Comparison of ENCODE assay signal across 8 mouse cellular contexts in genomic region chr1:179546551-179546917, GRCm38 (mm10). TPM values are rescaled to one million over a fixed set of nuclear protein-coding genes. Genes with fewer than 3 reads are reported as not detected.
DNase-seq lines count a peak whose midpoint lies in the region; ATAC-seq lines count a peak whose summit lies in the region.

No protein-coding gene starts in this region.

- H3K4me2 ChIP-seq in lung, embryonic 15.5 days, result peak overlapping the region; percentile 67
- H3K4me2 ChIP-seq in hindbrain, embryonic 16.5 days (ENCODE audit: low read length), result peak overlapping the region; percentile 84
- peak overlapping the region; percentile 58 for H3K4me2 ChIP-seq in midbrain, embryonic 15.5 days

- peak; percentile 89 for ATAC-seq in lung, embryonic 15.5 days (ENCODE audit: borderline replicate concordance, extremely low read depth, low FRiP score, low TSS enrichment)
- peak; percentile 85 for ATAC-seq in hindbrain, embryonic 16.5 days
- peak; percentile 87 for ATAC-seq in midbrain, embryonic 15.5 days (replicated peaks)
- no peak for ATAC-seq in monocyte, adult 5-6 weeks (replicated peaks; ENCODE audit: insufficient number of reproducible peaks, low FRiP score, low TSS enrichment, poor library complexity, severe bottlenecking)

- peak overlapping the region; percentile 91 for H3K4me3 ChIP-seq in lung, embryonic 15.5 days
- peak overlapping the region; percentile 73 for H3K4me3 ChIP-seq in embryonic facial prominence, embryonic 10.5 days
- H3K4me3 ChIP-seq in hindbrain, embryonic 16.5 days (ENCODE audit: low read length), result peak overlapping the region; percentile 88
- peak overlapping the region; percentile 86 for H3K4me3 ChIP-seq in midbrain, embryonic 15.5 days

- peak overlapping the region; percentile 97 for H3K27ac ChIP-seq in lung, embryonic 15.5 days
- H3K27ac ChIP-seq in embryonic facial prominence, embryonic 10.5 days (replicated peaks), result peak overlapping the region; percentile 85
- H3K27ac ChIP-seq in hindbrain, embryonic 16.5 days (ENCODE audit: low read depth, low read length), result peak overlapping the region; percentile 97
- peak overlapping the region; percentile 95 for H3K27ac ChIP-seq in midbrain, embryonic 15.5 days

- no peaks in the 10 kb centered on the region for H3K36me3 ChIP-seq in lung, embryonic 15.5 days
- H3K36me3 ChIP-seq in embryonic facial prominence, embryonic 10.5 days (replicated peaks), result peaks cover 1% of the 10 kb centered on the region
- H3K36me3 ChIP-seq in hindbrain, embryonic 16.5 days (ENCODE audit: control insufficient read depth, insufficient read depth, low read length), result peaks cover 3% of the 10 kb centered on the region; the same call in 1 of the 2 replicates
- H3K36me3 ChIP-seq in midbrain, embryonic 15.5 days (replicated peaks), result no peaks in the 10 kb centered on the region

- H3K4me1 ChIP-seq in lung, embryonic 15.5 days, result peaks cover 21% of the 10 kb centered on the region
- peaks cover 24% of the 10 kb centered on the region for H3K4me1 ChIP-seq in embryonic facial prominence, embryonic 10.5 days
- H3K4me1 ChIP-seq in hindbrain, embryonic 16.5 days (ENCODE audit: control insufficient read depth, insufficient read depth, low read depth, low read length), result peaks cover 26% of the 10 kb centered on the region
- H3K4me1 ChIP-seq in midbrain, embryonic 15.5 days, result peaks cover 31% of the 10 kb centered on the region

- H3K9me3 ChIP-seq in lung, embryonic 15.5 days, result no peaks in the 10 kb centered on the region
- H3K9me3 ChIP-seq in embryonic facial prominence, embryonic 10.5 days, result no peaks in the 10 kb centered on the region
- H3K9me3 ChIP-seq in hindbrain, embryonic 16.5 days (ENCODE audit: control insufficient read depth, low read length), result no peaks in the 10 kb centered on the region
- no peaks in the 10 kb centered on the region for H3K9me3 ChIP-seq in midbrain, embryonic 15.5 days

- peak overlapping the region; percentile 78 for H3K9ac ChIP-seq in lung, embryonic 15.5 days
- peak overlapping the region; percentile 91 for H3K9ac ChIP-seq in hindbrain, embryonic 16.5 days (ENCODE audit: low read depth, low read length)
- peak overlapping the region; percentile 65 for H3K9ac ChIP-seq in midbrain, embryonic 15.5 days

- WGBS in lung, embryonic 15.5 days, result 0% methylated on average over 39 of the region's 44 CpGs
- WGBS in embryonic facial prominence, embryonic 10.5 days, result 0% methylated on average over 44 of the region's 44 CpGs
- WGBS in hindbrain, embryonic 16.5 days, result under 1% methylated on average over 35 of the region's 44 CpGs
- WGBS in midbrain, embryonic 15.5 days, result 2% methylated on average over 40 of the region's 44 CpGs

- DNase-seq in lung, postnatal 25 days (ENCODE audit: low spot score), result no peak
- DNase-seq in embryonic facial prominence, embryonic 10.5 days (ENCODE audit: low spot score), result no peak
- DNase-seq in spleen, adult 18-20 months, result no peak
- no peak for DNase-seq in cerebellum, adult 9-10 months

- H3K27me3 ChIP-seq in lung, embryonic 15.5 days, result no peaks in the 10 kb centered on the region
- H3K27me3 ChIP-seq in embryonic facial prominence, embryonic 10.5 days (replicated peaks; ENCODE audit: low read depth, poor library complexity, severe bottlenecking), result no peaks in the 10 kb centered on the region
- no peaks in the 10 kb centered on the region for H3K27me3 ChIP-seq in hindbrain, embryonic 16.5 days (replicated peaks; ENCODE audit: control insufficient read depth, insufficient read depth, low read length)
- H3K27me3 ChIP-seq in midbrain, embryonic 15.5 days (replicated peaks), result no peaks in the 10 kb centered on the region

RNA-seq across cellular contexts. Expression of gene Cnst, which starts 0.4 kb away (rescaled TPM):
- 16.1 and 18.0 TPM in 2 replicates for polyA plus RNA-seq in lung, embryonic 15.5 days (2015; fragmentation: Nextera tagmentation; extraction: Ambion mirVana)
- polyA plus RNA-seq in embryonic facial prominence, embryonic 10.5 days (2016; fragmentation: Nextera tagmentation; extraction: Ambion mirVana), result 21.0 and 21.6 TPM in 2 replicates
- polyA plus RNA-seq in hindbrain, embryonic 16.5 days (2015; fragmentation: Nextera tagmentation; extraction: Ambion mirVana), result 25.1 and 30.0 TPM in 2 replicates
- polyA plus RNA-seq in midbrain, embryonic 15.5 days (2015; fragmentation: Nextera tagmentation; extraction: Ambion mirVana), result 28.8 and 30.2 TPM in 2 replicates
- 46.3 to 67.5 TPM (median 54.8 TPM) in 3 replicates for total RNA-seq in monocyte, adult 5-6 weeks (2017)

RNA-seq across cellular contexts. Expression of gene Tfb2m, which starts 0.5 kb away (rescaled TPM):
- polyA plus RNA-seq in lung, embryonic 15.5 days (2015; fragmentation: Nextera tagmentation; extraction: Ambion mirVana), result 30.5 and 31.1 TPM in 2 replicates
- polyA plus RNA-seq in embryonic facial prominence, embryonic 10.5 days (2016; fragmentation: Nextera tagmentation; extraction: Ambion mirVana), result 25.1 and 28.1 TPM in 2 replicates
- polyA plus RNA-seq in hindbrain, embryonic 16.5 days (2015; fragmentation: Nextera tagmentation; extraction: Ambion mirVana), result 28.2 and 31.5 TPM in 2 replicates
- polyA plus RNA-seq in midbrain, embryonic 15.5 days (2015; fragmentation: Nextera tagmentation; extraction: Ambion mirVana), result 22.7 and 25.8 TPM in 2 replicates
- 30.5 to 41.7 TPM (median 32.7 TPM) in 3 replicates for total RNA-seq in monocyte, adult 5-6 weeks (2017)

RNA-seq across cellular contexts. Expression of gene Smyd3, which starts 28.7 kb away (rescaled TPM):
- 16.9 and 18.3 TPM in 2 replicates for polyA plus RNA-seq in lung, embryonic 15.5 days (2015; fragmentation: Nextera tagmentation; extraction: Ambion mirVana)
- 20.7 and 21.5 TPM in 2 replicates for polyA plus RNA-seq in embryonic facial prominence, embryonic 10.5 days (2016; fragmentation: Nextera tagmentation; extraction: Ambion mirVana)
- 28.3 and 28.5 TPM in 2 replicates for polyA plus RNA-seq in hindbrain, embryonic 16.5 days (2015; fragmentation: Nextera tagmentation; extraction: Ambion mirVana)
- polyA plus RNA-seq in midbrain, embryonic 15.5 days (2015; fragmentation: Nextera tagmentation; extraction: Ambion mirVana), result 23.5 and 24.8 TPM in 2 replicates
- 10.6 to 34.7 TPM (median 14.3 TPM) in 3 replicates for total RNA-seq in monocyte, adult 5-6 weeks (2017)
